Mouse (Mus musculus) brain, embryonic 18.5 days (tissue): ENCODE data around the gene Daam2.

Experiments used
- DNase-seq: peaks from one replicate; pipeline ENCODE4 v3.0.0-alpha.2; 2012; ENCODE audit warnings: low read depth, low spot score

Daam2 gene

GRCm38 (mm10) chr17:49534267-49534719 lies 29.9 kb downstream of the Daam2 start:
- no peak for DNase-seq

DNA sequence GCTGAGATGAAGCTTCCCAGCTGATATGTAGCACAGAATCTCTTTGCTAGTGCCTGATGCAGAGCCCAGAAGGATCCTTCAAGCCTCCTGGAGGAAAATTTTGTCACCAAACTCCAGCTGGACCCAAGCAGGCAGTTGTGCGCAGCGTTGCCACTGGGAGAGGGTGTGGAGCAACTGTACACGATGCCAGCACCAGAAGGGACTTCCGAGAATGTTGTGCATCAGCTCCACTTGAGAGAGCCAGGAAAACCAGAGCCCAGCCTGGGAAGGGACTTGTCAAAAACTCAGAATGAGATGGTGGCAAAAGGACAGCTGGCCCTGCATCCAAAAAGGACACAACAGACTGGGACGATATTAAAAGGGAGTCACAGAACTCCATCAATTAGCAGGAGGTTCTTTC lies 32.5 kb downstream of the Daam2 start:
- no peak for DNase-seq

GRCm38 (mm10) chr17:49530215-49530614 lies 33.9 kb downstream of the Daam2 start:
- no peak for DNase-seq

GRCm38 (mm10) chr17:49528503-49529205 lies 35.5 kb downstream of the Daam2 start:
- no peak for DNase-seq

GRCm38 (mm10) chr17:49528033-49528432 lies 36.1 kb downstream of the Daam2 start:
- DNase-seq = no peak

DNA sequence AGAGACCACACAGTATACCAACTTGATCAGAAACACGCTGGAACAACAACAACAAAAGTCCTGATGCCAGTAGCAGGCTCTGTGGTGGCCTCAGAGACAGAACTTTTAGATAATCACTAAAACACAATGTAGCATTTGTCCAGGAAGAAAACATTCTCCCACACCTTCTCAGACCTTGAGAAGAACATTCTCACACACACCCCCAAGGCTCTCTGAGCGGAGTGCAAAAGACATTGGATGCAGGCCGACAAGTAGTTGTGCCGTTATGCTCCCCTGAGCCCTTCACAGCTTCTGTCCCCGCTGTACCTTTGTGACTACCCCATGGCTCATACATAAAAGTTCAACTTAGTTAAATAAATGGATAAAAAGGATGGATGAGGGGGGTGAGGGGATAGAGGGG lies 37.6 kb downstream of the Daam2 start:
- no peak for DNase-seq

DNA sequence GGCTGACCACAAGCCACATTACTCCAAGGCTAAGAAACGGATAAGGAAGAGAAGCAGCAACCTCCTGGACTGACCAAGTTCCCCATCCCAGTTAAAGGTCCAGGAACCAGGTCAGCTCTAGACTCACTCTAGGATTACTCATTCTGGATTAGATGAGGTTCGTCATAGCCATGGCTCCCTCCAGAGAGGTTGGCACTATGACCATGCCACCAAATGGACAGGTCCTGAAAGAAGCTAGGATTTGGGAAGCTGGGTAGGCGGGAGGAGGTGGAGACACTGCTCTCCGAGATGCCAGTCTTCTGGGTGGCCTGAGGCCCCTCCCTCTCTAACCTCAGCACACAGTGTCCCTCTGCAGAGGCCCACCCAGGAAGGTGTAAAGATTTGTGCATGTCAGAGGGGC lies 38.2 kb downstream of the Daam2 start:
- no peak for DNase-seq

GRCm38 (mm10) chr17:49524584-49524983 lies 39.6 kb downstream of the Daam2 start:
- DNase-seq = no peak

GRCm38 (mm10) chr17:49522435-49522834 lies 41.7 kb downstream of the Daam2 start:
- no peak for DNase-seq

DNA sequence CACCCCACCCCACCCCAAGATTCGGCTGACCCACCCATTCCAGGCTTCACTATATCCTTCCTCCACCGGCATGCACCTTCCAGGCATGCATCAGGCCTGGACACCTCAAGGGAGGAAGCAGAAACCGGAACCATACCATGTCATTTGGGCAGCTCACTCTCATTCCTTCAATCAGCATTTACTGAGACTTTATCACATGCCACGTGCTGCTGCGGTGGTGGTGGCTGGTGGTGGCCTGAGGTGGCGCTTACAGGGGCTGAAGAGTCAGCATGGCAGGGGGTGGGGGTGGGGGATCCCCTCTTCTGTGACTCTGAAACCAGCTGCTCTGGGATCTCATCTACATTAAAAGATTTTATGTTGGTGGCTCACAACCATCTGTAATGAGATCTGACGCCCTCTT lies 42.1 kb downstream of the Daam2 start:
- no peak for DNase-seq

- DNase-seq = no peak
These were observed 43.5 kb downstream of the Daam2 start for GRCm38 (mm10) chr17:49520674-49521073.

GRCm38 (mm10) chr17:49519576-49520247 lies 44.4 kb downstream of the Daam2 start:
- DNase-seq = no peak

DNA sequence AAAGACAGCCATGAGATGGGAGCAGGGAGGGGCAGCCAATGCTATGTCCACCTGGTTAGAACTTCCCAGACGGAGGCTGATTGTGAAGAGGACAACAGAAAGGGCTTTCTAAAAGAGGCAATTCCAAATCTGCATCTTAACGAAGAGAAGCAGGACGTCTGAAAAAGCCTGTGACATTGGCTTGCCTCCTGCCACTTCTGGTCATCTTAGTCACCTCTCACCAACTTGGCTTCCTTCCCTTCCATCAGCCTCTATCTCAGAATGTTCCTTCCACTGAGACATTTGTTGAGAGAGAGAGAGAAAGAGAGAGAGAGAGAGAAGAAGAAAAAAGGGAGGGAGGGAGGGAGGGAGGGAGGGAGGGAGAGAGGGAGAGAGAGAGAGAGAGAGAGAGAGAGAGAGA lies 47.1 kb downstream of the Daam2 start:
- DNase-seq = no peak

GRCm38 (mm10) chr17:49515678-49516077 lies 48.5 kb downstream of the Daam2 start:
- no peak for DNase-seq

DNA sequence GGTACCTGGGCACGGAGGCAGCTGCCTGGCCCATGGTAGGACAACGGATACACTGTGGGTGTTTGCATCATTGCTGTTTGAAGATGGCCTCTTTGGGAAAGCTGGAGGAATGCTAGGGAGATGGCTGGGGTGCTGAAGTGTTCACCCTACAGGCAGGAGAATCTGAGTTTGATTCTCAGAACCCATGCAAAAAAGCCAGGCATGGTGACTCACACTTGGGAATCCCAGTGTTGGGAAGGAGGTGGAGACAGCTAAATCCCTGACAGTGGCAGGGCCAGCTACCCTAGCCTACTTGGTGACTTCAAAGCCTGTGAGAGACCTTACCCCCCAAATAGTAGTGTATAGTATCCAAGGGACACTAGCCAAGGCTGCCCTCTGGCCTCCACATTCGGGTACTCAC lies 49.0 kb downstream of the Daam2 start:
- no peak for DNase-seq

DNA sequence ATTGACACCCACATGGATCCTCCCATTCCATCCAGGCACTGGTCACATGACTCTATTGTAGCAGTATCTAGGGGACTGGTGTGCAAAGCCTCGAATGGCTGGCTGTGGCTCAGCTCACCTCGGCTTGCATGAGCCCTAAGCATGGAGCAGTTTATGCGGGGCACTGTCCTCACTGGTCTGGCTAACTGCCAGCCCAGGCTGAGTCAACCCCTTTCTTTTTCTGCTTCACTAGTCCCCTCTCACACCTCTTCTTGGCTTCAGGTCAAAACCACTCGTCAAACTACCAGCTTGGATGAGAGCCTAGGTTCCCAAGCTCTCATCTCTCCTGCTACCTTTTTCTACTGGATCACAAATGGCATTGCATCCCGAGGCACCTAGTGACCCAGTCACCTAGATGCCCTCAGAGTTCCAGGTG lies 51.5 kb downstream of the Daam2 start:
- DNase-seq = no peak

- DNase-seq = no peak
These were observed 54.7 kb downstream of the Daam2 start for GRCm38 (mm10) chr17:49509431-49509830.

GRCm38 (mm10) chr17:49503246-49503900 lies 60.8 kb downstream of the Daam2 start:
- no peak for DNase-seq

GRCm38 (mm10) chr17:49500234-49500633 lies 63.9 kb downstream of the Daam2 start:
- no peak for DNase-seq

GRCm38 (mm10) chr17:49499635-49500034 lies 64.5 kb downstream of the Daam2 start:
- no peak for DNase-seq

DNA sequence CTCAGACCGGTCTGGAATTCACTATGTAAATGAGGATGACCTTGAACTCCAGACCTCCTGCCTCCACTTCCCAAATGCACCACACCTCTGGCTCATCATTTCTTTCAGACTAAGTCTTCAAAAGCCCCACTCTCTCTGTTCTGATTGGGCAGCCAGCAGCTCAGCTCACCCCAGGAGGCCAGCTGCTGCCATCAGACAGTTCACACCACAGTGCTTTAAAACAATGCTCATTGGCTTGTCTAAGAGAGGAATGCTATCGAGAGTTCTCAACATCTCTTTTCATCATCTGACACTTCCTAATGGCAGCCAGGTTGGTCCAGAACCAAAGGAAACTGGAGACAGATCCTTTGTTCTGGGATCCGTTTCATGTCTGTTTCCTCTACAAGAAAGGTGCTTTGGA lies 66.0 kb downstream of the Daam2 start:
- DNase-seq = no peak

GRCm38 (mm10) chr17:49493276-49493675 lies 70.9 kb downstream of the Daam2 start:
- DNase-seq = no peak

DNA sequence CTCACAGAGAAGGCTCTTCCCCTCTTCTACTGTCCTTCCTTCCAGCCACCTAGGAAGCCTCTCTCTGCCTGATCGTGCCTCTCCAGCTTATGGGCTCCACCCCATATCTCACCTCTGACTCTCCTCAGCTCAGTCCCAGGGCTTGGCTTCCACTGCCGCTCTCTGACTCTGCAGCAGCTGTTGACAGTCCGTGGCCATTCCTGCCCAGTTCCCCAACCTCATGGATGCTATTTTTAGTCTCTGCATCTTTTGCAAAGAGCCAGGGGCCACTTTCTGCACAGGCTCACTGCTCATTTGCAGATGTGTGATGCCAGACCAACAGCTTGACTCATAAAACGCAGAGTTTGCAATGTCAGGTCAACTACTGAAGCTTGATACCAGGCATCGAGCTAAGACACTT lies 75.0 kb downstream of the Daam2 start:
- no peak for DNase-seq
